12 mouse cellular contexts compared by ENCODE assay signal in genomic region chr8:47889936-47890813, GRCm38 (mm10).
DNase-seq lines count a peak whose midpoint lies in the region; ATAC-seq and TF ChIP-seq lines count a peak whose summit lies in the region.
"Had no signal": no experiment of that assay in that cellular context is flagged by ENCODE, and none has a peak within 500 bp of the region (broad histone marks: within the 10 kb centered on the region; RNA-seq: fewer than 3 reads in every experiment).

No protein-coding gene starts in this region.

- H3K9me3 ChIP-seq in neural tube, embryonic 12.5 days, result no peaks in the 10 kb centered on the region
- H3K9me3 ChIP-seq in neural tube, embryonic 15.5 days (replicated peaks), result no peaks in the 10 kb centered on the region
- no peaks in the 10 kb centered on the region for H3K9me3 ChIP-seq in hindbrain, embryonic 12.5 days (replicated peaks)
- H3K9me3 ChIP-seq in midbrain, postnatal 0 days (ENCODE audit: low read length), result no peaks in the 10 kb centered on the region

- no peaks in the 10 kb centered on the region for H3K4me1 ChIP-seq in neural tube, embryonic 12.5 days
- H3K4me1 ChIP-seq in neural tube, embryonic 15.5 days, result 0 out of 2 replicates have a peak, but pooled peaks cover 5% of the 10 kb centered on the region
- peaks cover 14% of the 10 kb centered on the region for H3K4me1 ChIP-seq in hindbrain, embryonic 12.5 days
- H3K4me1 ChIP-seq in midbrain, postnatal 0 days (ENCODE audit: insufficient read depth, low read length), result no peaks in the 10 kb centered on the region

- intact Hi-C loops in heart, postnatal 10 days (cut with DNase I), result no loop called here

- 74% methylated on average over 23 of the region's 23 CpGs for WGBS in neural tube, embryonic 12.5 days
- 68% methylated on average over 23 of the region's 23 CpGs for WGBS in neural tube, embryonic 15.5 days
- 55% methylated on average over 23 of the region's 23 CpGs for WGBS in hindbrain, embryonic 12.5 days
- WGBS in midbrain, postnatal 0 days, result 65% methylated on average over 23 of the region's 23 CpGs

- ATAC-seq in neural tube, embryonic 12.5 days (ENCODE audit: low FRiP score, low read depth), result peak; percentile 48; the same call in 1 of the 2 replicates
- no peak for ATAC-seq in neural tube, embryonic 15.5 days (ENCODE audit: low FRiP score)
- peak; percentile 76 for ATAC-seq in hindbrain, embryonic 12.5 days (ENCODE audit: low FRiP score)
- peak; percentile 49 for ATAC-seq in midbrain, postnatal 0 days (ENCODE audit: low FRiP score)
- ATAC-seq: intestine, embryonic 16.5 days; liver, postnatal 0 days had no signal

- H3K4me3 ChIP-seq in neural tube, embryonic 12.5 days, result no peak overlapping the region
- no peak overlapping the region for H3K4me3 ChIP-seq in neural tube, embryonic 15.5 days (replicated peaks)
- no peak overlapping the region for H3K4me3 ChIP-seq in hindbrain, embryonic 12.5 days
- no peak overlapping the region for H3K4me3 ChIP-seq in midbrain, postnatal 0 days (ENCODE audit: low read depth, low read length)
- H3K4me3 ChIP-seq: myocyte had no signal

- H3K27me3 ChIP-seq in neural tube, embryonic 12.5 days (replicated peaks), result no peaks in the 10 kb centered on the region
- H3K27me3 ChIP-seq in neural tube, embryonic 15.5 days (replicated peaks), result no peaks in the 10 kb centered on the region
- H3K27me3 ChIP-seq in hindbrain, embryonic 12.5 days, result no peaks in the 10 kb centered on the region
- no peaks in the 10 kb centered on the region for H3K27me3 ChIP-seq in midbrain, postnatal 0 days (ENCODE audit: insufficient read depth, low read length)

- H3K36me3 ChIP-seq in neural tube, embryonic 12.5 days, result no peaks in the 10 kb centered on the region
- H3K36me3 ChIP-seq in neural tube, embryonic 15.5 days, result no peaks in the 10 kb centered on the region
- no peaks in the 10 kb centered on the region for H3K36me3 ChIP-seq in hindbrain, embryonic 12.5 days
- H3K36me3 ChIP-seq in midbrain, postnatal 0 days (ENCODE audit: insufficient read depth, low read length), result peaks cover 2% of the 10 kb centered on the region; the same call in 1 of the 2 replicates

- no peak overlapping the region for H3K9ac ChIP-seq in neural tube, embryonic 12.5 days
- no peak overlapping the region for H3K9ac ChIP-seq in neural tube, embryonic 15.5 days (replicated peaks)
- no peak overlapping the region for H3K9ac ChIP-seq in hindbrain, embryonic 12.5 days
- H3K9ac ChIP-seq in midbrain, postnatal 0 days (replicated peaks; ENCODE audit: low read length, poor library complexity, severe bottlenecking), result no peak overlapping the region
- H3K9ac ChIP-seq: liver, postnatal 0 days had no signal

- no peak overlapping the region for H3K4me2 ChIP-seq in neural tube, embryonic 12.5 days (replicated peaks)
- H3K4me2 ChIP-seq in neural tube, embryonic 15.5 days, result no peak overlapping the region
- 0 out of 2 replicates have a peak overlapping the region, but pooled peaks have one; percentile 19 for H3K4me2 ChIP-seq in hindbrain, embryonic 12.5 days (replicated peaks)
- no peak overlapping the region for H3K4me2 ChIP-seq in midbrain, postnatal 0 days (ENCODE audit: low read depth, low read length, poor library complexity, severe bottlenecking)

- H3K27ac ChIP-seq in neural tube, embryonic 12.5 days, result no peak overlapping the region
- H3K27ac ChIP-seq in neural tube, embryonic 15.5 days (replicated peaks), result no peak overlapping the region
- no peak overlapping the region for H3K27ac ChIP-seq in hindbrain, embryonic 12.5 days
- no peak overlapping the region for H3K27ac ChIP-seq in midbrain, postnatal 0 days (ENCODE audit: low read depth, low read length)

- no peak for TF ChIP-seq CTCF in midbrain, postnatal 0 days (IDR thresholded peaks at IDR 0.05)

- peak; percentile 74 for DNase-seq in heart, adult 11 months
- DNase-seq in heart, postnatal 10 days, result no peak
- no peak for DNase-seq in midbrain, postnatal 0 days (ENCODE audit: low spot score)
- DNase-seq in cerebellum, postnatal 36 days, result no peak
- no peak for DNase-seq in MN1 (ENCODE audit: low spot score)
- DNase-seq: liver, postnatal 0 days; spleen, adult 18-20 months had no signal
